Mouse (Mus musculus): ENCODE measurements at regions not wholly inside any gene's neighbourhood (a gene's known extent, or its start where the extent isn't known, plus 50 kb on each side); places are given as distances from the start of the nearest gene placed in this dataset.

DNA sequence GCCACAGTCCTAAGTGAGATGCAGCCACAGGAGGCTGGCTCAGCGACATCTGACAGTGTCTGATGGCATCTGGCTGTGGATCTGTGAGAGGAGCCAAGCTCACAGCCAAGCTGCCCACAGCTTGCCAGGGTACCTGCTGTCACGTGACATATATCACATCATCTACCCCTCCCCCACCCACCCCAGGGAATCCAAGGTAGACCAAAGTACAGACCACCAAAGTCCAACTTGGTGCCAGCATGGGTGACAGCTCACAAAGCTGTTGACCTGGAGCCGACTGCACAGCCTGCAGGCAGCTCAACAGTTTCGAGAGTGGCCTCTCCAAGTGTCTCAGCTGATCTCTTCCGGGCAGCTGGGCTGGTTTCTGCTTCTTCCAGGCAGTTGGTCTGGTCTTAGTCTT, 119.6 kb upstream of the Tmem189 start:
- no peaks in the 10 kb centered on the region for H3K9me3 ChIP-seq (replicated peaks)
- H3K9ac ChIP-seq: no peak overlapping the region
- H3K27ac ChIP-seq: no peak overlapping the region
- DNase-seq: no peak
- no peak overlapping the region for H3K4me2 ChIP-seq
- no peak overlapping the region for H3K4me3 ChIP-seq (replicated peaks)
- H3K36me3 ChIP-seq: no peaks in the 10 kb centered on the region
- no peak for ATAC-seq (ENCODE audit: low read depth)
- WGBS (ENCODE audit: insufficient replicate concordance): 76% methylated on average over 5 of the region's 5 CpGs
- H3K27me3 ChIP-seq: no peaks in the 10 kb centered on the region
- peaks cover 20% of the 10 kb centered on the region for H3K4me1 ChIP-seq (replicated peaks)

DNA sequence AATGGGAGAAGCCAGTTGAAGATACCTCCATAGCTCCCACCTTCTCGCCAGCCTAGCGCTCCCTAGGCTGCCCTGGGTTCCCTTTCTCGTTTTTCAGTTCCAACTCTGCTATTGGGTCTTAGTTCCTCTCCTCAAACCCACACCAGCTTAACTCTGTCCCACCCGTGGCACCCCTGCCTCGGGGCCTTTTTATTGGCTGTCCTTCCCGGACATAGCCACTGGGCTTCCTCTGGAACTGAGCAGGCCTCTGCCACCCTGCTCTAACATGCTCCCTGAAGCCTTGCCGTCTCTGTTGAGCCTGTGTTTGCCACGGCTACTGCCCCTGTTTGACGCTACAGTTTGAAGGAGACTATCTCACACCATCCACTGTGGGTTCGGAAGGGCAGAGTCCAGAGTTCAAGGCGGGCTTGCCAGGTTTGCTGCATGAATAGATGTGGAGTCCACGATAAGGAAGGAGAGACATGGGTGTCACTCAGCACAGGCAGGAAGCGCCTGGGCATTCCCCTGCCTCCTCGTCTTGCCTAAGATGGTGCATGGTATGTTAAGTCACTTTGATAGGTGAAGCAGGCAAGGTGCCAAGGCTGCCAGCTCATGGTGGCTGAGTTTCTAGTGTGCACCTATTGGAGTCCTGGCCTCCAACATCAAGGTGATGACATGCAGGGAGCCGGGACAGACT, 116.1 kb upstream of the Tmem189 start:
- Histone ChIP-seq H3K4me3 (replicated peaks) (no peak overlapping the region), H3K4me1 (replicated peaks) (peaks cover 45% of the 10 kb centered on the region), H3K27me3 (no peaks in the 10 kb centered on the region), H3K27ac (peak overlapping the region; percentile 76), H3K36me3 (no peaks in the 10 kb centered on the region), H3K9ac (peak overlapping the region; percentile 26; the same call in 1 of the 2 replicates), H3K4me2 (peak overlapping the region; percentile 30), H3K9me3 (replicated peaks) (no peaks in the 10 kb centered on the region)
- no peak for DNase-seq
- peak; percentile 27 for ATAC-seq (ENCODE audit: low read depth)
- 31% methylated on average over 15 of the region's 15 CpGs for WGBS (ENCODE audit: insufficient replicate concordance)

DNA sequence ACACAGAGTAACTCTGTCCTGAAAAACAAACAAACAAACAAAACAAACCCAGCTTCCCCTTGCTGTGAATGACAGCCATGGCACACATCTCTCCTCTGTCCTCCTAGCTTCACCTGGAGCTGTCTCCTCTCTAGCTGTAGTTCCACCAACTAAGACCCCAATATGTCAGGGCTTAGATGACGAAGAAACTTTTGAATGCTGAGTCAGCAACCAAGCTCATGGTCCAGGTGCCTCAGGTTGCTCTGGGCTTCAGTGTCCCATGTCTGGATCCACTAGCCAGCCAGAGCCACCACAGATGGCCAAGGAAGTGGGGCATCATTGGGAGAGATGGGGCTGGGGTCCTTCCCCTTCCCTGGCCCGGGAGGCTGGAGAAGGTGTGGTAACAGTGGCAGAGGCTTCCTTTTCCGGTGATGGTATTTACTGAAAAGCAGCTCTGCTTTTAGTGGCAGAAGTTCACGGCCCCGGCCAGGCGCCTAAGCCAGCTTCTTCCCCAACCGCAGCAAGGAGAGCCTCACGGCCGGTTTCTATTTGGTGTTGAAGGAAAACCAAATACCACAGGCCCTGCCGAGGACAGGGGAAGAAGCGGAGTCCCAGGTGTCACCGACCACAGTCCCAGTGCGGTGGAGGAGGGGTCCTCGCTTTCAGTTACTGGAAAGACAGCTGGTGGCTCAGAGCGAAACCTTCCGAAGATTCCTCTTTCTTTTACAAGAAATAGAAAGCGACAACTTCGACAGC, 115.0 kb upstream of the Tmem189 start:
- no peaks in the 10 kb centered on the region for H3K27me3 ChIP-seq
- peaks cover 52% of the 10 kb centered on the region for H3K4me1 ChIP-seq (replicated peaks)
- H3K36me3 ChIP-seq: no peaks in the 10 kb centered on the region
- DNase-seq (no peak), ATAC-seq (ENCODE audit: low read depth) (no peak)
- peak overlapping the region; percentile 26; the same call in 1 of the 2 replicates for H3K9ac ChIP-seq
- H3K27ac ChIP-seq: peak overlapping the region; percentile 76
- H3K9me3 ChIP-seq (replicated peaks): no peaks in the 10 kb centered on the region
- H3K4me2 ChIP-seq: peak overlapping the region; percentile 30
- 16% methylated on average over 18 of the region's 18 CpGs for WGBS (ENCODE audit: insufficient replicate concordance)
- no peak overlapping the region for H3K4me3 ChIP-seq (replicated peaks)

DNA sequence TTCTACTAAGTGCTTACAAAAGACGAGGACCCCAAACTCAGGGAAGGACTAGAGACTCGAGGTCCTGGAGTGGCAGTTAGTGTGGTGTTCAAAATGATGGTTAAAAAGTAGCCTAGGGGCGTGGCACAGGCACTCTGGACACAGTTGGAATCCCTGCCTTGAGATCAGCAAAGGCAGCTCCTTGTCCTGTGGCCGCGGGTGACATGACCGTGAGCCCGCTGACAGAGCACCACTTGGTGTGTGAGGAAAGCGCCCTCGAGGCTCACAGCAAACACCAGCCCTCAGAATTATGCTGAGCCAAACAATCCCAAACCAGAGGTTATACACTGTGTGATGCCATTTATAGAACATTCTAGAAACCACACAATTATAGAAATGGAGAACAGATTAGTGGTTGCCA, 112.9 kb upstream of the Tmem189 start:
- ATAC-seq (ENCODE audit: low read depth) (no peak), DNase-seq (no peak)
- Histone ChIP-seq H3K9me3 (replicated peaks) (no peaks in the 10 kb centered on the region), H3K27me3 (no peaks in the 10 kb centered on the region), H3K27ac (no peak overlapping the region; the same call in 1 of the 2 replicates), H3K36me3 (no peaks in the 10 kb centered on the region), H3K9ac (no peak overlapping the region), H3K4me2 (no peak overlapping the region), H3K4me1 (replicated peaks) (peaks cover 71% of the 10 kb centered on the region), H3K4me3 (replicated peaks) (no peak overlapping the region)
- 76% methylated on average over 9 of the region's 9 CpGs for WGBS (ENCODE audit: insufficient replicate concordance)

DNA sequence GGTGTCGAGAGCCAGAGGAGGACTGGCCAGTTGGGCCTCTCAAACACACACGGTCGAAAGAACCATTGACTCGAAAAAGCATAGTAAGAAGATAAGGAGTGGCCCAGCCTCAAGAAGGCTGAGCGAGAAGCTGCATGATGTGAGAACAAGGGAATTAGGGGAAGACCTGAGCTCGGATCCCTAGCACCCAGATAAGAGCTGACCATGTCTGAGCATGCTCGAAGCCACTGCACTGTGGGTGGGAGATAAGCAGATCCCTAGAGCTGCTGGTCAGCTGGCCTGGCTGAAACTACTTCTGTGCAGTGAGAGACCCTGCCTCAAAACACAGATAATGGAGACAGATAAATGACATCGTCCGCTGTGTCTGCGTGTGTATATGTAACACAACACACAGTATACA, 111.8 kb upstream of the Tmem189 start:
- 21% methylated on average over 10 of the region's 10 CpGs for WGBS (ENCODE audit: insufficient replicate concordance)
- DNase-seq (peak; percentile 49), ATAC-seq (ENCODE audit: low read depth) (peak; percentile 40)
- Histone ChIP-seq H3K9ac (no peak overlapping the region), H3K27me3 (no peaks in the 10 kb centered on the region), H3K27ac (peak overlapping the region; percentile 58), H3K4me1 (replicated peaks) (peaks cover 71% of the 10 kb centered on the region), H3K4me3 (replicated peaks) (no peak overlapping the region), H3K4me2 (no peak overlapping the region), H3K36me3 (no peaks in the 10 kb centered on the region), H3K9me3 (replicated peaks) (no peaks in the 10 kb centered on the region)

DNA sequence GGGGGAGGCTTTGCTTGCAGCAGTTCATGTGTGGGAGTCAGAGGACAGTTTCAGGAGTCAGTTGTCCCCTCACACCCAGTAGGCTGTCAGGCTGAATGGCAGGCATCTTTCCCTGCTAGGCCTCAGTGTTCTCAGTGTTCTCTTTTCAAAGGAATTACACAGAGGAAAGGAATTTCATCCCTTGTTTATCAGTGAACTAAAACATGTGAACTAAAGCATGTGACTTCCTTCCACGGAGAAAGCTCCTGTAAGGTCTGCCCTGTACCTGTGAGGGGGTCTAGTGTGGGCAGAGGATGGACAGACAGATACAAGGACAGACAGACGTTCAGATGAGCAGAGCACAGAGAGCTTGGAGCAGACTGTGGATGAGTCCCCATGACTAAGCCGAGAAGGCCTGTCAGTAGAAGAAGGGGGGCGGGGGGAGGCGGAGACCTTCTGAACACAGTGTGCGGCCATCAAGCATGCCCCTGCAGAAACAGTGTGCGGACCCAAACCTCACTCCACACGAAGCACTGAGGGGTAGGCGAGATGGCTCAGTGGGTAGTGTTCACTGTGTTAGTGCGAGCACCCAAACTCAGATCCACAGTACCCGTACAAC, 111.1 kb upstream of the Tmem189 start:
- H3K4me2 ChIP-seq: no peak overlapping the region
- peaks cover 65% of the 10 kb centered on the region for H3K4me1 ChIP-seq (replicated peaks)
- H3K27me3 ChIP-seq: no peaks in the 10 kb centered on the region
- no peak overlapping the region for H3K9ac ChIP-seq
- H3K4me3 ChIP-seq (replicated peaks): no peak overlapping the region
- no peak for DNase-seq
- peak; percentile 1; the same call in 1 of the 2 replicates for ATAC-seq (ENCODE audit: low read depth)
- WGBS (ENCODE audit: insufficient replicate concordance): 54% methylated on average over 11 of the region's 11 CpGs
- H3K36me3 ChIP-seq: no peaks in the 10 kb centered on the region
- H3K27ac ChIP-seq: peak overlapping the region; percentile 58
- no peaks in the 10 kb centered on the region for H3K9me3 ChIP-seq (replicated peaks)

DNA sequence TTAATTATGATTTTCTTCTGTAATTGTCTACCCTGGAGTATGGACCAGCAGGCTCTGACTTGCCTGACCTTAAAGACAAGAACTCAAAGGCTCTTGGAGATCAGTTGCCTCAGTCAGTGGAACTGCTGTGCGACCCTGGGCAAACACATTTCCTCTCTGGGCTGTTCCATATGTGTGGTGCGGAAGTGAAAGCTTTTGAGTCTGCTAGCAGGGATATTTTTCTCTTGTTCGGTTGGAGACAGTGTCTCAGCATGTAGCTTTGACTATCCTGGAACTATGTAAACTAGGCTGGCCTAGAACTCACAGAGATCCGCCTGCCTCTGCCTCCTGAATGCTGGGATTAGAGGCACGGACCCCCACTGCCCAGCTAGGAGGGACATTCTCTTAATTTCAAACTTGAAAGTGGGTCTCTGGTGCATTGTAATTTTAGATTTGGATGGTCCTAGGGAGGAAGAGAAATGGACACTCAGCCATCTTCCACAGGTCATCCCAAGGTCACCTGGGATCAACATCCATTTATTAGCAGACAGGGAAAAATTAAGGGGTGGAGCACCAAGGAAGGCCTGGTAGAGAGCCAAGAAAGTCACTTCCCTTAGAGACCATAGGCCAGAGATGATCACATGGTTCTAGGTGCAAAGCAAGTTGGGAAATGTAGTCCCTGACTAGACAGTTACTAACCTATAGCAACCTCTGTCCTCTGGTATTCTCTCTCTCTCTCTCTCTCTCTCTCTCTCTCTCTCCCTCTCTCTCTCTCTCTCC, 110.2 kb upstream of the Tmem189 start:
- no peak overlapping the region for H3K4me2 ChIP-seq
- H3K9me3 ChIP-seq (replicated peaks): no peaks in the 10 kb centered on the region
- peak overlapping the region; percentile 55; the same call in 1 of the 2 replicates for H3K27ac ChIP-seq
- no peaks in the 10 kb centered on the region for H3K36me3 ChIP-seq
- no peak for DNase-seq
- H3K27me3 ChIP-seq: no peaks in the 10 kb centered on the region
- peak; percentile 72 for ATAC-seq (ENCODE audit: low read depth)
- no peak overlapping the region for H3K9ac ChIP-seq
- WGBS (ENCODE audit: insufficient replicate concordance): 70% methylated on average over 5 of the region's 5 CpGs
- H3K4me1 ChIP-seq (replicated peaks): peaks cover 56% of the 10 kb centered on the region
- no peak overlapping the region for H3K4me3 ChIP-seq (replicated peaks)

DNA sequence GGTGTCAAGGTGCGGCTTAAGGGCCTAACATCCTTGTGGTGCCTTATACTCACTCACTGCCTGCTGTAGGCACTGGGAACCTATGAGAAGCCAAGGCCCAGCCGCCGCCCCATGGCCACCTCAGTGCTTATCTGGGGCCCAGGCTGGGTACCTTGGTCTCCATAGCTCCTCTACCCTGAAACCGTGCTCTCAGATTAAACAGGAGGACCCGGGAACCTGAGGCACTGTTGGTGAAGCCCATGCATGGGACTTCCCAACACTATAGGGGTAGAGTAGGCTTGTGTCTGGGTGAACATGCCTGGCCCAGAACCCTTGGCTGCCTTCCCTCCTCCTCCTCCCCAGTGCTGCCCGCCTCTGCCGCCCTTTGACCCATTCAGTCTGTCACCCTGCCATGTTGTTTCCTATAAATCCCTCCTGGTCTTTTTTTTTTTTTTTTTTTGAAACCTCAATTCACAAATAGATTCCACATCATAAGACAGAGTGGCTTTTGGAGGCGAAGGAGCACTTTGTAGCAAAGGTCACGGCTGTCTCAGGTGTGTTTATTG, 109.4 kb upstream of the Tmem189 start:
- H3K4me2 ChIP-seq: no peak overlapping the region
- no peak overlapping the region for H3K4me3 ChIP-seq (replicated peaks)
- H3K9me3 ChIP-seq (replicated peaks): no peaks in the 10 kb centered on the region
- H3K27ac ChIP-seq: no peak overlapping the region
- peaks cover 51% of the 10 kb centered on the region for H3K4me1 ChIP-seq (replicated peaks)
- no peaks in the 10 kb centered on the region for H3K36me3 ChIP-seq
- ATAC-seq (ENCODE audit: low read depth) (peak; percentile 50), DNase-seq (no peak)
- WGBS (ENCODE audit: insufficient replicate concordance): 64% methylated on average over 9 of the region's 9 CpGs
- H3K9ac ChIP-seq: no peak overlapping the region
- H3K27me3 ChIP-seq: no peaks in the 10 kb centered on the region

DNA sequence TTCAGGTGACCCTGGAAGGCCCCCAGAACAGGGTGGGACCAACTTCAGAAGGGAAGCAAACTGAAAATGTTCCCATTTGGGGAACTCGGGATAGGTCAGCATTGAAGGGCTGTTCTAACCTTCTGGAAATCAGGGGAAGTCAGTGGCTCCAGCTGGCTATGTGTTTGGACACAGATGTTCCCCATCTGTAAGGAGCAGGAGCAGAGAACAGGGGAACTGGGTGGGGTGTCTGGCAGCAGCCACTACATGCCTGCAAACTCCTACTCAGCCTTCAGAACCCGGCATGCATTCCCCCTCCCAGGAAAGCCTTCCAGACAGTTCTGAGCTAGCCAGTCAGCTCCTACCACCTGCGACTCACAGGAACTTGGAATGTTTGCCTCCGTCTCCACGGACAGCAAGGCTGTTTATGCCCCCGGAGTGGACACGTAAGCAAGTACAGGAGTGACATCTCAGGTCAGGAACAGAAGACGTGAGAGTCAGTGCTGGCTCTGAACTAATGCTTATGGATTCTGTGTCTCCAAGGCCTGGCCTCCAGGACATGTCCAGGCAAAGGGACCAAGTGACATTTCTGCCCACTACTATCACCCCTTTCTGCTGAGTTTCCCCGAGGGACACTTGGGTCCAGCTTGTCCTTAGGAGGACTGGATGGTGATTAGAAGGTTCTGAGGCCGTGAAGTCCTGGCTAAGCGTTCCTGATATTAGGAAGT, 108.6 kb upstream of the Tmem189 start:
- no peak overlapping the region for H3K4me2 ChIP-seq

DNA sequence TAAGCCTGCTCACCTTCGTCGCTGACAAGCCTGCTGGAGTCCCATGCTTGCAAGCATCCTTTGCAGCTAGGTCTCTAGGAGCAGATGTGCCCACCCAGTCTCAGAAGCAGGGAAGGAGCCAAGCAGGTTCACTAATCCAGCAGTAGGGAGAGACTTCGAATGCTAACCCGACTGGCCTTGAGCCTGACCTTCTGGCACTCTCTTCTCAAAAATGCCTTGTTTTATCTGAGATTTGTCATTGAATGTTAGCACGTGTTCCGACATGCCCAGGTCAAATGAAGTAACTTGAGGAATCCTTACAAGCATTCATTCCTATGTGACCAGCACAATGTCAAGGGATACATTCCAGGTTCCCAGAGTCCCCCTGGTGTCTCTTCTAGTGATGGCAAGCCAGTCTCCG, 105.9 kb upstream of the Tmem189 start:
- Histone ChIP-seq H3K4me3 (replicated peaks) (no peak overlapping the region), H3K9me3 (replicated peaks) (no peaks in the 10 kb centered on the region), H3K4me1 (replicated peaks) (peaks cover 23% of the 10 kb centered on the region), H3K9ac (no peak overlapping the region), H3K27me3 (no peaks in the 10 kb centered on the region), H3K27ac (no peak overlapping the region), H3K36me3 (no peaks in the 10 kb centered on the region), H3K4me2 (no peak overlapping the region)
- no peak for ATAC-seq (ENCODE audit: low read depth)
- 75% methylated on average over 7 of the region's 7 CpGs for WGBS (ENCODE audit: insufficient replicate concordance)
- no peak for DNase-seq

More for the DNA sequence above, 108.6 kb upstream of the Tmem189 start:
- H3K27me3 ChIP-seq: no peaks in the 10 kb centered on the region
- no peak overlapping the region for H3K9ac ChIP-seq
- H3K27ac ChIP-seq: no peak overlapping the region
- peaks cover 50% of the 10 kb centered on the region for H3K4me1 ChIP-seq (replicated peaks)
- WGBS (ENCODE audit: insufficient replicate concordance): 78% methylated on average over 11 of the region's 11 CpGs
- no peak overlapping the region for H3K4me3 ChIP-seq (replicated peaks)
- DNase-seq: no peak
- no peak for ATAC-seq (ENCODE audit: low read depth)
- H3K36me3 ChIP-seq: no peaks in the 10 kb centered on the region
- H3K9me3 ChIP-seq (replicated peaks): no peaks in the 10 kb centered on the region
